Mouse (Mus musculus): Measurements from ENCODE around the gene Chchd6. TPM values are rescaled to one million over a fixed set of nuclear protein-coding genes. Genes with fewer than 3 reads are reported as not detected.

Chchd6 gene
- polyA plus RNA-seq, 1 experiment from 2014 or later = 63.0 TPM

- H3K9ac ChIP-seq (replicated peaks; ENCODE audit: low read length) = no peak overlapping the region
- H3K4me2 ChIP-seq (ENCODE audit: low read depth, low read length) = no peak overlapping the region
- no peaks in the 10 kb centered on the region for H3K36me3 ChIP-seq (replicated peaks; ENCODE audit: control insufficient read depth, insufficient read depth, low read depth, low read length)
- no peaks in the 10 kb centered on the region for H3K4me1 ChIP-seq (ENCODE audit: control insufficient read depth, insufficient read depth, low read length)
- H3K27ac ChIP-seq (replicated peaks; ENCODE audit: low read depth, low read length) = no peak overlapping the region
- no peaks in the 10 kb centered on the region for H3K27me3 ChIP-seq (ENCODE audit: control insufficient read depth, insufficient read depth, low read length)
- 69% methylated on average over 1 of the region's 1 CpGs for WGBS
- no peak overlapping the region for H3K4me3 ChIP-seq (ENCODE audit: low read depth, low read length)
- DNase-seq (ENCODE audit: low spot score) = no peak
- ATAC-seq (replicated peaks; ENCODE audit: insufficient number of reproducible peaks, low FRiP score, low TSS enrichment, low read depth) = no peak
- H3K9me3 ChIP-seq (replicated peaks; ENCODE audit: control insufficient read depth, low read length) = no peaks in the 10 kb centered on the region
Measured at GRCm38 (mm10) chr6:89386956-89387355, 208.5 kb downstream of the Chchd6 start.

DNA sequence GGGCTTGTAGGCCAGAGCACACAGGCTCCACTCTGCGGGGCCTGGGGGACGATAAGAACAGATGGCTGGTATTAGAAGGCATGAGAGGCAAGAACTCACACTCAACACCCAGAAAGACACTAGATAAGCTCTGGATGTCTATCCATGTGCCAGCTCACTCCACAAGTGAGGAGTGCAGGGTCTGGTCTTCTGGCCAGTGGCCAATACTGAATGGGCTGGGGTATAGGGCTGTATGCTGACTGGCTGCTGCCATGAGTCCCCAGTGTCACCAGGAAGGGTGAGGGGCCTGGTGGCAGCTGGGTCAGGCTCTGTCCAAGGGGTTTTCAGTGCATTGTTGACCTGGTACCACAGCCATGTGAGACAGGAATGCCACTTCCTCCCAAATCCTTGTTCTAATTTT, 210.8 kb downstream of the Chchd6 start:
- Histone ChIP-seq H3K9me3 (replicated peaks; ENCODE audit: control insufficient read depth, low read length) (no peaks in the 10 kb centered on the region), H3K4me3 (ENCODE audit: low read depth, low read length) (no peak overlapping the region), H3K27me3 (ENCODE audit: control insufficient read depth, insufficient read depth, low read length) (no peaks in the 10 kb centered on the region), H3K9ac (replicated peaks; ENCODE audit: low read length) (no peak overlapping the region), H3K4me2 (ENCODE audit: low read depth, low read length) (no peak overlapping the region), H3K36me3 (replicated peaks; ENCODE audit: control insufficient read depth, insufficient read depth, low read depth, low read length) (no peaks in the 10 kb centered on the region), H3K27ac (replicated peaks; ENCODE audit: low read depth, low read length) (no peak overlapping the region), H3K4me1 (ENCODE audit: control insufficient read depth, insufficient read depth, low read length) (no peaks in the 10 kb centered on the region)
- ATAC-seq (replicated peaks; ENCODE audit: insufficient number of reproducible peaks, low FRiP score, low TSS enrichment, low read depth) = no peak
- no peak for DNase-seq (ENCODE audit: low spot score)
- WGBS = 82% methylated on average over 2 of the region's 2 CpGs

- Histone ChIP-seq H3K27me3 (ENCODE audit: control insufficient read depth, insufficient read depth, low read length) (no peaks in the 10 kb centered on the region), H3K4me1 (ENCODE audit: control insufficient read depth, insufficient read depth, low read length) (no peaks in the 10 kb centered on the region), H3K4me2 (ENCODE audit: low read depth, low read length) (no peak overlapping the region), H3K36me3 (replicated peaks; ENCODE audit: control insufficient read depth, insufficient read depth, low read depth, low read length) (no peaks in the 10 kb centered on the region), H3K9ac (replicated peaks; ENCODE audit: low read length) (no peak overlapping the region), H3K9me3 (replicated peaks; ENCODE audit: control insufficient read depth, low read length) (no peaks in the 10 kb centered on the region), H3K4me3 (ENCODE audit: low read depth, low read length) (no peak overlapping the region), H3K27ac (replicated peaks; ENCODE audit: low read depth, low read length) (no peak overlapping the region)
- 11% methylated on average over 5 of the region's 5 CpGs for WGBS
- DNase-seq (ENCODE audit: low spot score) (no peak), ATAC-seq (replicated peaks; ENCODE audit: insufficient number of reproducible peaks, low FRiP score, low TSS enrichment, low read depth) (no peak)
Measured at GRCm38 (mm10) chr6:89381851-89382250, 213.6 kb downstream of the Chchd6 start.

DNA sequence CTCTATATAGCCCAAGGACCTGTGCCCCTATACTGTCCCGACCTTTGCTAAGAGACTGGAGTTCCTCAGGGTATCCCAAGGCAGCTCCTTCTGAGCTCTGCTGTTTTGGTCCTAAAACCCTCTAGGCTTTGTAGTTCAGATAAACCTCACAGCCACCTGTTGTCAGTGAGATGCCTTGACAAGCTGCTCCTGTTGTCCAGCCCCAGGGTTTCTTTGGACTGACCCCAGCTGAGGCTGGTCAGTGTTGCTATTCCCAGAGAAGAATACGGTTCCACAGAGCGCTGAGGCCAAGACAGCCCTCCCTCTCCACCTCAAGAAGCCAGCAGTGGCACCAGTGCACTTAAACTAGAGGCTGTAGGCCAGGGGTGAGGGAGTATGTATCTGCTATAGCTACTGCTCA, 214.3 kb downstream of the Chchd6 start:
- Histone ChIP-seq H3K4me1 (ENCODE audit: control insufficient read depth, insufficient read depth, low read length) (no peaks in the 10 kb centered on the region), H3K9me3 (replicated peaks; ENCODE audit: control insufficient read depth, low read length) (no peaks in the 10 kb centered on the region), H3K36me3 (replicated peaks; ENCODE audit: control insufficient read depth, insufficient read depth, low read depth, low read length) (no peaks in the 10 kb centered on the region), H3K27me3 (ENCODE audit: control insufficient read depth, insufficient read depth, low read length) (no peaks in the 10 kb centered on the region), H3K9ac (replicated peaks; ENCODE audit: low read length) (no peak overlapping the region), H3K4me2 (ENCODE audit: low read depth, low read length) (no peak overlapping the region), H3K27ac (replicated peaks; ENCODE audit: low read depth, low read length) (no peak overlapping the region), H3K4me3 (ENCODE audit: low read depth, low read length) (no peak overlapping the region)
- 25% methylated on average over 3 of the region's 3 CpGs for WGBS
- DNase-seq (ENCODE audit: low spot score) (no peak), ATAC-seq (replicated peaks; ENCODE audit: insufficient number of reproducible peaks, low FRiP score, low TSS enrichment, low read depth) (no peak)

DNA sequence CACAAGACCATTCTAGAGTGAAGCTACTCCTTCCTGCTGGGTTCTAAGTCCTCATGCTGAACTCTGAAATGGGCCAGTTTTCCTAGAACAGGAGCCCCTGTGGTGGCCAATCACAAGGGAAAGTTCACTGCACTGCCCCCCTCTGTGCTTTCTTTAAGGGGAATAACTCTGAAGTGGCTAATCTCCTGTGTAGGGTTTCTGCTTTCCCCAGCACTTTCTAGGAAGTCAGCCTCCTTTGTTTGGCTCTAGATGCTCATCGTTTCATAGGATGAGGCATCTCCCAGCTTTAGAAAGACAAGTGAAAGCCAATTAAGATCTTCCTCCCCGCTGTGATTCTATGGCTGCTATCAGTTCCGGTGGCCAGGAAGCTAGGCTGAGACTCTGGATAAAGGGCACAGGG, 214.7 kb downstream of the Chchd6 start:
- no peaks in the 10 kb centered on the region for H3K4me1 ChIP-seq (ENCODE audit: control insufficient read depth, insufficient read depth, low read length)
- H3K36me3 ChIP-seq (replicated peaks; ENCODE audit: control insufficient read depth, insufficient read depth, low read depth, low read length) = no peaks in the 10 kb centered on the region
- H3K4me3 ChIP-seq (ENCODE audit: low read depth, low read length) = no peak overlapping the region
- no peak overlapping the region for H3K27ac ChIP-seq (replicated peaks; ENCODE audit: low read depth, low read length)
- H3K4me2 ChIP-seq (ENCODE audit: low read depth, low read length) = no peak overlapping the region
- 14% methylated on average over 3 of the region's 3 CpGs for WGBS
- no peaks in the 10 kb centered on the region for H3K27me3 ChIP-seq (ENCODE audit: control insufficient read depth, insufficient read depth, low read length)
- DNase-seq (ENCODE audit: low spot score) = no peak
- no peak overlapping the region for H3K9ac ChIP-seq (replicated peaks; ENCODE audit: low read length)
- no peaks in the 10 kb centered on the region for H3K9me3 ChIP-seq (replicated peaks; ENCODE audit: control insufficient read depth, low read length)
- no peak for ATAC-seq (replicated peaks; ENCODE audit: insufficient number of reproducible peaks, low FRiP score, low TSS enrichment, low read depth)

- Histone ChIP-seq H3K9me3 (replicated peaks; ENCODE audit: control insufficient read depth, low read length) (no peaks in the 10 kb centered on the region), H3K36me3 (replicated peaks; ENCODE audit: control insufficient read depth, insufficient read depth, low read depth, low read length) (no peaks in the 10 kb centered on the region), H3K4me3 (ENCODE audit: low read depth, low read length) (no peak overlapping the region), H3K27me3 (ENCODE audit: control insufficient read depth, insufficient read depth, low read length) (no peaks in the 10 kb centered on the region), H3K4me2 (ENCODE audit: low read depth, low read length) (no peak overlapping the region), H3K4me1 (ENCODE audit: control insufficient read depth, insufficient read depth, low read length) (no peaks in the 10 kb centered on the region), H3K9ac (replicated peaks; ENCODE audit: low read length) (no peak overlapping the region), H3K27ac (replicated peaks; ENCODE audit: low read depth, low read length) (no peak overlapping the region)
- DNase-seq (ENCODE audit: low spot score) (no peak), ATAC-seq (replicated peaks; ENCODE audit: insufficient number of reproducible peaks, low FRiP score, low TSS enrichment, low read depth) (no peak)
- WGBS = 78% methylated on average over 2 of the region's 2 CpGs
Measured at GRCm38 (mm10) chr6:89378264-89378663, 217.2 kb downstream of the Chchd6 start.

- no peak overlapping the region for H3K4me2 ChIP-seq (ENCODE audit: low read depth, low read length)
- H3K9ac ChIP-seq (replicated peaks; ENCODE audit: low read length) = no peak overlapping the region
- H3K27ac ChIP-seq (replicated peaks; ENCODE audit: low read depth, low read length) = no peak overlapping the region
- DNase-seq (ENCODE audit: low spot score) = no peak
- no peaks in the 10 kb centered on the region for H3K9me3 ChIP-seq (replicated peaks; ENCODE audit: control insufficient read depth, low read length)
- no peaks in the 10 kb centered on the region for H3K4me1 ChIP-seq (ENCODE audit: control insufficient read depth, insufficient read depth, low read length)
- no peak for ATAC-seq (replicated peaks; ENCODE audit: insufficient number of reproducible peaks, low FRiP score, low TSS enrichment, low read depth)
- no peaks in the 10 kb centered on the region for H3K27me3 ChIP-seq (ENCODE audit: control insufficient read depth, insufficient read depth, low read length)
- no peak overlapping the region for H3K4me3 ChIP-seq (ENCODE audit: low read depth, low read length)
- no peaks in the 10 kb centered on the region for H3K36me3 ChIP-seq (replicated peaks; ENCODE audit: control insufficient read depth, insufficient read depth, low read depth, low read length)
Measured at GRCm38 (mm10) chr6:89368812-89369211, 226.6 kb downstream of the Chchd6 start.

GRCm38 (mm10) chr6:89364342-89364741, 231.1 kb downstream of the Chchd6 start:
- H3K4me3 ChIP-seq (ENCODE audit: low read depth, low read length) = no peak overlapping the region
- H3K4me1 ChIP-seq (ENCODE audit: control insufficient read depth, insufficient read depth, low read length) = peaks cover 4% of the 10 kb centered on the region
- ATAC-seq (replicated peaks; ENCODE audit: insufficient number of reproducible peaks, low FRiP score, low TSS enrichment, low read depth) = no peak
- H3K4me2 ChIP-seq (ENCODE audit: low read depth, low read length) = no peak overlapping the region
- H3K9ac ChIP-seq (replicated peaks; ENCODE audit: low read length) = no peak overlapping the region
- H3K27ac ChIP-seq (replicated peaks; ENCODE audit: low read depth, low read length) = no peak overlapping the region
- no peaks in the 10 kb centered on the region for H3K27me3 ChIP-seq (ENCODE audit: control insufficient read depth, insufficient read depth, low read length)
- no peaks in the 10 kb centered on the region for H3K36me3 ChIP-seq (replicated peaks; ENCODE audit: control insufficient read depth, insufficient read depth, low read depth, low read length)
- H3K9me3 ChIP-seq (replicated peaks; ENCODE audit: control insufficient read depth, low read length) = no peaks in the 10 kb centered on the region
- 71% methylated on average over 3 of the region's 3 CpGs for WGBS
- no peak for DNase-seq (ENCODE audit: low spot score)

DNA sequence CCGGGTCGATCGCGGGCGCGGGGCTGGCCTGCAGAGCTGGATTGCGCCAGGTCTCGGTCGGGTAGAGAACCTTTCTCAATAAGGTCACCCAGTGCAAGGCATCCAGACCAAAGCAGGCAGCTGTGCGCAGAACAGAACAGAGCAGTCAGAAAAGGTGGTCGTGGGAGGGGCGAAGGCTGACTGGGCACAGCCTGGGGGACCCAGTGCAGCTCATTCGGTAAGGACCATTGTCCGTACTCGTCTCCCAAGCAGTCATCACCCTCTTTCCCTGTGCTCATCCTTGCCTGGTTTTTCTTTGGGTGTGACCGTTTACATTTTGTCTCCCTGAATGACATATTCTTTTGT, 232.4 kb downstream of the Chchd6 start:
- no peak overlapping the region for H3K27ac ChIP-seq (replicated peaks; ENCODE audit: low read depth, low read length)
- no peak for DNase-seq (ENCODE audit: low spot score)
- no peaks in the 10 kb centered on the region for H3K9me3 ChIP-seq (replicated peaks; ENCODE audit: control insufficient read depth, low read length)
- peak overlapping the region; percentile 98 for H3K4me3 ChIP-seq (ENCODE audit: low read depth, low read length)
- H3K4me1 ChIP-seq (ENCODE audit: control insufficient read depth, insufficient read depth, low read length) = peaks cover 4% of the 10 kb centered on the region
- 3% methylated on average over 16 of the region's 16 CpGs for WGBS
- peak; percentile 35 for ATAC-seq (replicated peaks; ENCODE audit: insufficient number of reproducible peaks, low FRiP score, low TSS enrichment, low read depth)
- H3K4me2 ChIP-seq (ENCODE audit: low read depth, low read length) = peak overlapping the region; percentile 91
- no peaks in the 10 kb centered on the region for H3K36me3 ChIP-seq (replicated peaks; ENCODE audit: control insufficient read depth, insufficient read depth, low read depth, low read length)
- H3K9ac ChIP-seq (replicated peaks; ENCODE audit: low read length) = peak overlapping the region; percentile 69
- no peaks in the 10 kb centered on the region for H3K27me3 ChIP-seq (ENCODE audit: control insufficient read depth, insufficient read depth, low read length)
